Mouse (Mus musculus): Measurements from ENCODE around the gene Eya2.
A peak's percentile ranks its signal among the peaks of the same experiment; 100 is the strongest.

Gene Eya2

DNA sequence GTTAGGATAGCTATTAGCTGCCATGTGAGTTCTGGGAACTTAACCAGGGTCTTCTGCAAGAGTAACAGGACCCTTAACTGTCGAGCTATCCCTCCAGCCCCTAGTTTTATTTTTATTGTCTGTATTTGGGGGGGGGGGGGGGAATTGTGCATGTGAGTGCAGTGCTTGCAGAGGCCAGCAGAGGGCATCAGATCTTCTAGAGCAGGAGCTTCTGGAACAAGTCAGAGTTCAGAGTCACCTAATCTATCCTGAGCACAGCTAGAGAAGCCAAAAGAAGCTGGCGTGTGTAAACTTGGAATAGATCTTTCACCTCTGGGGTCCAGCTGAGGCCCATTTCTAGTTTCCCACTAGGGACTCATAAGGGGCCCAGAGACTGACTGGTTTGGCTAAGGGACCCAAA is 1.1 kb upstream of the Eya2 start:
- DNase-seq (ENCODE audit: low read depth, low spot score): peak; percentile 43

DNA sequence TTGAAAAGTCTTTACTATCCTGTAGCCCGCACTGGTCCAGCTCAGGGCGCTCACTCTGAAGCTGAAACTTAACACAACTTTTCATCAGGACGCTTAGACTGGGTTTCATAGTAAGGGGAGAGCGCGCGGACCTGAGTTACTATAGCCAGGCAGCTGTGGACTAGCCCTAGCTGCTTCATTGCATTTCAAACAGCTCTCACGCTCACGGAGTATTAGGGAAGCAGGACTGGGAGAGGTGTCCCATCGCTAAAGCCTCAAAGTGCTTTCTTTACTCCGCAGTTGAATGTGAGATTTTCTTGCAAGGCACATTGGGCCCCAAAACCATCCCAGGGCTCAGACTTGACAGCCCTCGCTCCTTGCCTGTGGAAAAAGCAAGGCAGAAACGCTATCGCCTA is 841 bp downstream of the Eya2 start:
- DNase-seq (ENCODE audit: low read depth, low spot score): no peak

DNA sequence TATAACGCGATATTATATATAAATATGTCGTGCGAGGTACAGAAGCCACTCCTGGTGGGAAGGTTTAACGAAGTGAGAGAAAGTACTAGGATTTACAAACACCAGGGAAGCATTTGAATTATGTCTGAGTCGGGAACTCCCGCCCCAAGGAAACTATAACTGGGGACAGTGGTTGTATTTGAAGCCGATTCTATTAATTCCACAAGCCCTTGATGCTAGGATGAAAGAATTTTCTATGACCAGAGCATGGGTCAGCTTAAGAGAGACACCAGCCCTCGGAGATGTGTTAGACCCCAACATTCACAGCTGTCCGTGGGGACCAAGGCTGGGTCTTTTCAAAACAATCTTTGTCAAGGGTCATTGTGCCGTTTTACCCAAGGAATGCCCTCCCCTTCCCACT is 1.3 kb downstream of the Eya2 start:
- DNase-seq (ENCODE audit: low read depth, low spot score): no peak

DNA sequence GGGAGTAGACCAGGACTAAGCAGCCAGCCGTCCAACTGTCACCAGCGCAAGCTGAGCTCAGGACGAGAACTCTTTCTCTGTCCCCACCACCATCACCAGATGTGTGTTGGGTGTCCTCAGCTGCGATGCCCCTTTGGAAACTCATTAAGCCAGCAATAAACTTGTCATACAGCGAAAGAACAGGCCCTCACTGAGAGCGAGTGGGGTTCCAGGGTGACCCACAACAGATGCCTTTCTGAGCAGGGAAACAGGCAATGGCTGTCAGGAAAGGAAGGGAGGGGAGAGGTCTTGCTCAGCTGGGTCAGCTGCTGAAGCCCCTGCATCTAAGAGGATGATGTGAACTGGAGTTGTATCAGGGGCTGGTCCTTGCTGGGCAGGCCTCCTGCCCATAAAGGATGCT is 2.7 kb downstream of the Eya2 start:
- no peak for DNase-seq (ENCODE audit: low read depth, low spot score)

- no peak for DNase-seq (ENCODE audit: low read depth, low spot score)
These were observed 3.3 kb downstream of the Eya2 start for GRCm38 (mm10) chr2:165598139-165598538.

- DNase-seq (ENCODE audit: low read depth, low spot score): no peak
These were observed 4.7 kb downstream of the Eya2 start for GRCm38 (mm10) chr2:165599566-165599965.

DNA sequence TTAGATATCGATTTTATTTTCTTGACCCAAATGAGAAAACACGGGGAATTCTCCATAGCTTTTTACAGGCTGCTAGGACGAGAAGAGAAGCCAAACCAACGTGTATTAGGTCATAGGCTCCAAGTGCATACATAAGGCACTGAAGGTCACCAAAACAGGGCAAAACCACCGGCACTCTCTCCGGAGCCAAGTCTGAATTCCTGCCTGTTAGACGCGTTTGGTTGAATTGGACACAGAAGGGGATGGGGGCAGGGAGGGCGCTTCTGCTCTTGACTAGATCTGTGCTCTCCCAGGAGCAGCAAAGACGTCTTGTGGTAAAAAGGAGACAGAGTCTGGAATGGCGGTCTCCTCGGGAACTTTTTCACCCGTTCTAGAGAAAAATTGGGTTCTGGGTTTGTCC is 6.1 kb downstream of the Eya2 start:
- no peak for DNase-seq (ENCODE audit: low read depth, low spot score)

- DNase-seq (ENCODE audit: low read depth, low spot score): no peak
These were observed 6.8 kb downstream of the Eya2 start for GRCm38 (mm10) chr2:165601605-165602004.

DNA sequence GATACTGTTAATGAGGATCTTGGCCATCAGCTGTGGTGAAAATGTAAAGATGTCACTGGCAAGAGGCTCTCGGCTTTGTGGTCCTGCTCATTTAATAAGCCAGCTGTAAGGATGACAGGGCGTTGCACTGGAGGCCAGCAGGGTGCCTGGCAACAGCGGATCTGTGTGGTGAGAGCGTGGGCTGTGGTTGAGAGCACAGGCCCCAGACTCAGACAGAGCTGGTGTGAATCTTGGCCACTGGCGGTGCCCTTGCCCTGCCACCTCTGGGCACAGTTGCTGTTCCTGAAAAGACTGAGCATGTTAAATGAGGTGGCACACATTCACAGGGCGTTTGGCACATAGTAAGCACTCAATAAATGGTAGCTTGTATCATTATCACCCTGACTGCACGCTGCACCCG is 8.9 kb downstream of the Eya2 start:
- DNase-seq (ENCODE audit: low read depth, low spot score): no peak

DNA sequence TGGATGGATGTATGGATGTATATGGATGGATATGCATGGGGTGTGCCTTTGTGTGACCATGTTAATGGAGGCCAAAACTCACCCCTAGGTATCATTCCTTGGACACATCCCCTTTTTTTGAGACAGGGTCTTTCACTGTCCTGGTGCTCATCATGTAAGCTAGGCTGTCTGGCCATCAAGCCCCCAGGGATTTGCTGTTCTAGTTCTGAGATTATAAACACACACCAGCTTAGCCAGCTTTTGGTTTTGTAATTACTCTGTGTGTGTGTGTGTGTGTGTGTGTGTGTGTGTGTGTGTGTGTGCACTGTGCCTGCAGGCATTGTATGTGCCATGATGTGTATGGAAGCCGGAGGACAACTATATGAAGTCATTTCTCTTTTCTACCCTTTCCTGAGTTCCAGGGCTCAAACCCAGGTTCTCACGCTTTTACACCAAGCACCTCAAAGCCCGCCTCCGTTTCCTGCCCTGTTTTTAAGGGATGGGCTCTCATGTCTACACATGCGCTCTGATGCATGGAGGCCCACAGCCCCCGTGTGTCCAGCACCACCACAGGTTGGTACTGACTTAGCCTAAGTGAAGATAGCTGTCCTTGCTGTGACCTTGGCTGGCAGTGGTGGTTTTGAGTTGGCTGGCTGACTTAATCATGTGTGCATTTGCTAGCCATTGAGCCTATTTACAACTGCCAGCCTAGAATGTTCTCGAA is 16.9 kb downstream of the Eya2 start:
- DNase-seq (ENCODE audit: low read depth, low spot score): no peak

- DNase-seq (ENCODE audit: low read depth, low spot score): no peak
These were observed 19.0 kb downstream of the Eya2 start for GRCm38 (mm10) chr2:165613741-165614339.

GRCm38 (mm10) chr2:165621488-165621887 is 26.7 kb downstream of the Eya2 start:
- no peak for DNase-seq (ENCODE audit: low read depth, low spot score)

- no peak for DNase-seq (ENCODE audit: low read depth, low spot score)
These were observed 27.8 kb downstream of the Eya2 start for GRCm38 (mm10) chr2:165622596-165622995.

- DNase-seq (ENCODE audit: low read depth, low spot score): no peak
These were observed 32.0 kb downstream of the Eya2 start for GRCm38 (mm10) chr2:165626826-165627225.

DNA sequence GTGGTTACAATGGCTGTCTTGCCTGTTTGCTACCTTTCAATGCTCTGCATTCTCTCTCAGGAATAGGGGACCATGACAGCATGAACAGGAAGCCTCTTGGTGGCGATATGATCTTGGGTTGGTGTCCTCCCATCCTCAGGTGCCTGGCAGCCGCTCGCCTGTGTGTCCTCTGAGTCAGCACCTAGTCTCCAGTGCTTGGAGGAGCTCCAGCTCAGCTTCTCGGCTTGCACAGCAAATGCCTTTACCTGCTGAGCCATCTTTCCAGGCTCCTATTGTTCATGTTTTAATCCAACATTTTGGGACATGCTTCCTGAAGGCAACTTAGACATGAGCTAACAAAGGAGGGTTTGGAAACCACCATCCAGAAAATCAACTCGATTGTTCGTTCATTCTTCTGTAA is 33.1 kb downstream of the Eya2 start:
- DNase-seq (ENCODE audit: low read depth, low spot score): peak; percentile 52

DNA sequence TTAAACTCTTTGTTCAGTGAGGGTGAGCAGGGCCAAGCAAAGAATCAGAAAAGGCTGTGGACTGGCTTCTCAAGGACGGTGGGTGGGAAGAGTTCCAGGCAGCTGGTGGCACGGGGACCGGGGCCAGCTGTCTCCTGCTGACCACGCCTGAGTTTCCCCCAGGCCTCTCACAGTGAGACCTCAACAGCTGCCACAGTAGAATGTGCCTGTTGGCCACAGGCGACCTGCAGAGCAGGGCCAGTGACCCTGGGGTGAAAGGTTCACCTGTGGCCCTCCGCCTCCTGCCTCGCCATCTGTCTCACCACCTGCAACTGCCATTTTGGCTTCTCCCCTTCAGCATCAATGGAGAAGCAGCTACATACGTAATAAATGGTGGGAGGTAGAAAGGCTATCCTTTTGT is 35.1 kb downstream of the Eya2 start:
- DNase-seq (ENCODE audit: low read depth, low spot score): no peak

- no peak for DNase-seq (ENCODE audit: low read depth, low spot score)
These were observed 38.4 kb downstream of the Eya2 start for GRCm38 (mm10) chr2:165633011-165633785.

GRCm38 (mm10) chr2:165634481-165634880 is 39.6 kb downstream of the Eya2 start:
- DNase-seq (ENCODE audit: low read depth, low spot score): no peak

DNA sequence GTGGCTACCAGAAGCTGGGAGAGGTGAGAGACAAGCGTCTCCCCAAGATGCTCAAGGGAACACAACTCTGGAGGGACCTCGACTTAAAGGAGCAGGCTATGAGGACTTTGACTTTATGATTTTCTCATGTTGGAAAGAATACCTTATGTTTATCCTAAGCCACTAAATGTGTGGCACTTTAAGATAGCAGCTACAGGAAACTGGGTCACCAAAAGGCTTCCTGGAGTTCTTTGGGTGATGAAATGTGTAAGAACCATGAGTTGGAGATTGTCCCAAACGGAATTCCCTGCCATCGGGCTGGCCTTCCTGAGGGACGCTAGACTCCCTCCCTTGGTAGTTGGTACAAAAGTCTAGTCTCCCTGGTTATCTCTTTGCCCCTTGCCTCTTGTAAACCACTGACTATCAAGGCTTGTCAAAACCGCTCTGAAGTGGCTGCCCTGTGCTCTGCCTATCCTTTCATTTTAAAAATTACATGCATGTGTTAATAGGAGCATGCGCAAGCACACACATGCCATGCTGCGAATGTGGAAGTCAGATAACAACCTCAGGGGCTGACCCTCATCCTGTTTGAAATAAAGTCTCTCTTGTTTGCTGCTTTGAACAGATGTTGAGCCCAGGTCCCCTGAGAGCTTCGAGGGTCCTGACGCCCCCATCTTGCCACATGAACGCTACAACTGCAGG is 44.4 kb downstream of the Eya2 start:
- peak; percentile 25 for DNase-seq (ENCODE audit: low read depth, low spot score)

DNA sequence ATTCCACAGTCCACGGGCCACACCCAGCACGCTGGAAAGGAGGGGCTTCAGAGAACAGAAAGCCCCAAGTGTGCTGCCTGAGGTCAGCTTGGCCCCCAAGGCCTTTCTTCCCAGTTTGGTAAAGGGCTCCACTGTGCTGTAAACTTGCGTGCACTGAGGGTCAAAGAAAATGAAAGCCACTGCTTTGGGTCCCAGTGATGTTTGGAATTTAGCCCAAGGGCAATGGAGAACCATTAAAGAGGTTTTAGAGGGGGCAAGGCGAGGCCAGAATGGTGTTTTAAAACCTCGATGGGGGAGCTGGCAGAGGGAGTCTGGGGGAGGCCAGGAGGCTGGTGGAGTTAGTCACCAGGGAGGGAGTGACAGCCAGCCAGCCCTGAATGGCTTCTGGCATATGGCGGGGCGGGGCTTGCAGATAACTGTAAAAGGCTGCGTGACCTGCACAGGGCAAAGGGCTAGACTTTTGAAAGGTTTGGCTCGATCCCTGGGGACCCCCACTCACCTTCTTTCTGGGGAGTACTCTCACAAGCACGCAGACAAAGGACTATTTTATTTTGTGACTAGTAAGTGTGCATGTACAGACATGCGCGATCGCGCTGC is 47.2 kb downstream of the Eya2 start:
- no peak for DNase-seq (ENCODE audit: low read depth, low spot score)

DNA sequence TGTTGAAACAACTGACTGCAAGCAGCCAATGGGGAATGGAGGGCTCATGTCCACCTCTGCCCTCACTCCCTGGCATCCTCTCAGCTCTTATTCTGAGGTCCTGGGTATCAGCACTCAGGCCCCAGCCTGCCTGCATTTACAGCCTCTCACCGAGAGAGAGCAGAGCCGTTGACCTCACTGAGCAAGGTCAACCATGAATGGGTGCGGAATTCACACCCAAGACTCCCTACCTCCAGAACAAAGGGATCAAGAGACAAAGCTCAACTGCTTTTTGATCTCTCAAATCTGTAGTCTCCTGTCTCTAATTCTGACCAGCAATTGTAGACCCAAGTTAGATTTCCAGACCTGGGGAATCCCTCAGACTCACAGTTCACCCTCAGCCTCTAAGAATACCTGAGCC is 48.8 kb downstream of the Eya2 start:
- no peak for DNase-seq (ENCODE audit: low read depth, low spot score)

DNA sequence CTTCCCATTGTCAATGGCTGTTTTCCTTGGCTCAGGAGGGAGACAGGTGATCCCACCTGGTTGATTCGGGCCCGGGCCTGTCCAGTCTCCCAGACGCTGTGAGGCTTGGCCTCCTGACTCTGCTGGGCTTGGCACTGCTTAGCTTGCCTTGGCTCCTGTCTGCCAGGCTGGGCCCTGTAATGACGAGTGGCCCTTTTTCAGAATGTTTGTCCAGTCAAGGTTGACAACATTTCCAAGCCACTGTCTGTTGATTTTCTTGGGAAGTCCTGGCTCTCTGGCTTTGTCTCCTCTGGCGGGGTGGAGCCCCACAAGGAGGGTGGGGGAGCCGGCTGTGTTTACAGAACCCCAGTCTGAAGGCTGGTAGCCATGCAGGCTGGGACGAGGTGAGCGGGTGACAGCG is 49.2 kb downstream of the Eya2 start:
- DNase-seq (ENCODE audit: low read depth, low spot score): no peak
